Mouse (Mus musculus) megakaryocyte, embryonic 14.5 days (primary cell): ENCODE results near the gene Tgfbrap1. TPM values are rescaled to one million over a fixed set of nuclear protein-coding genes. Genes with fewer than 3 reads are reported as not detected.

Source experiments
- H3K27me3 ChIP-seq: replicated peaks from 2 replicates; pipeline ENCODE3; 2012; ENCODE audit warnings: inconsistent platforms
- H3K36me3 ChIP-seq: replicated peaks from 2 replicates; pipeline ENCODE3; 2012; ENCODE audit warnings: low read length, inconsistent platforms, mixed read lengths
- H3K4me1 ChIP-seq: 2 replicates; pipeline ENCODE4 v1.6.1; 2012; ENCODE audit warnings: inconsistent platforms
- H3K4me3 ChIP-seq: replicated peaks from 2 replicates; pipeline ENCODE3; 2012; ENCODE audit warnings: moderate library complexity, mild to moderate bottlenecking, inconsistent platforms
- H3K9me3 ChIP-seq: 2 replicates; pipeline ENCODE4 v1.6.1; 2012; ENCODE audit warnings: inconsistent platforms
- FLI1 ChIP-seq: IDR thresholded peaks from 2 replicates; pipeline ENCODE4 v1.6.1; 2012; ENCODE audit warnings: low read length, inconsistent platforms, mixed read lengths
- GATA1 ChIP-seq: IDR thresholded peaks from 3 replicates; pipeline ENCODE4 v1.6.1; 2012; ENCODE audit warnings: mixed read lengths, low read length, inconsistent platforms, borderline replicate concordance
- polyA plus RNA-seq: library from polyadenylated mRNA; stranded (reverse); fragments of >175 nt; gene quantifications from 2 replicates; pipeline ENCODE4 v1.2.3, GENCODE M21; 2012; ENCODE audit warnings: low replicate concordance; ENCODE audit not compliant: insufficient read depth

Tgfbrap1 gene
- 3.3 and 4.6 TPM in 2 replicates for polyA plus RNA-seq

DNA sequence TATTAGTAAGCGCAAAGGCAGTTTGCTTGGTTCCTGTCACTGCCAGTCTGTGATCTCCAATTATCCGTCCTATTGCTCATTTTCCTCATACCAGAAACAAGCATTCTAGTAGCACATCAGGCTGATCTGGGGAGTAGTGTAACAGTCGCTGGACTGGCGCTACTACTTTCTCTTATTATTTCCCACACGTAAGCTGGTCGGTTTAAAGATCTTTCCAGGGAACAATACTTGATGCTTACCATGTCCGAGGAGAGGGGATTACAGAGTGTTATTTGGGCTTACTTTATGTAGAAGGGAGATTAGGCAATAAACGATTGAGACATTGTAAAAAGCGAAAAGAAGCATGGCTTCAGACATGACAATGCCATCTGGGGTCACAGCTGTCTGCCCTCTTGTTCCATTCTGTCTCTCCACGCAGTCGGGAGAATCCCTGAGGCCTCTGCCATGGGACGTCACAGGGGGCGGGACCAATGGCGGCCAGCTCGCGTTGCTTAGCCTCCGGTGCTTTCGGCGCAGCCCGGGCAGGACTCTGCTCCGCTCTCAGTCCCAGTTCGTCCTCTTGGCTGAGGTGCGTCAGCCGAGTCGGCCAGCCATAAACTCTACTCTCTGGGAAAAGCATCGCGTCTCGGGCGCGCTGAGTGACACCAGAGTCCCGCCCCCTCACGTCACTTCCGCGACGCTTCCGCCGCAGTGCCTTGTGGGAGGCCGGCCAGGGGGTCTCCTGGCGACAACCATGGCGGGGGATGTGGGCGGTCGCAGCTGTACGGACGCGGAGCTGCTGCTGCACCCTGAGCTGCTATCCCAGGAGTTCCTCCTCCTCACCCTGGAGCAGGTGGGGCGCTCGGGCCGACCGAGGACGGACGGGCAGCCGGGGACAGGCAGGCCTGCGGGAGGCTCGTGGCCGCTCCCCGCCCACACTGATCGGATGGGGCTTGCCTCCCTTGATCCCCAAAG is at the start of gene Tgfbrap1, which contains the start of gene AI597479:
Gene Tgfbrap1 (minus strand): TSS at position 607 of the 954 bp plus-strand sequence.
Gene AI597479 (plus strand): TSS at position 680 of the 954 bp plus-strand sequence.
- peak within 1 kb of the TSS; percentile 99 for H3K4me3 ChIP-seq
- H3K9me3 ChIP-seq: no peaks in the 10 kb centered on the region
- no peaks in the 10 kb centered on the region for H3K27me3 ChIP-seq
- H3K36me3 ChIP-seq: peaks cover 27% of the 10 kb centered on the region
- H3K4me1 ChIP-seq: peaks cover 18% of the 10 kb centered on the region; the same call in 1 of the 2 replicates
- TF ChIP-seq FLI1 (peak; percentile 44; the same call in 1 of the 2 replicates), GATA1 (no peak)

DNA sequence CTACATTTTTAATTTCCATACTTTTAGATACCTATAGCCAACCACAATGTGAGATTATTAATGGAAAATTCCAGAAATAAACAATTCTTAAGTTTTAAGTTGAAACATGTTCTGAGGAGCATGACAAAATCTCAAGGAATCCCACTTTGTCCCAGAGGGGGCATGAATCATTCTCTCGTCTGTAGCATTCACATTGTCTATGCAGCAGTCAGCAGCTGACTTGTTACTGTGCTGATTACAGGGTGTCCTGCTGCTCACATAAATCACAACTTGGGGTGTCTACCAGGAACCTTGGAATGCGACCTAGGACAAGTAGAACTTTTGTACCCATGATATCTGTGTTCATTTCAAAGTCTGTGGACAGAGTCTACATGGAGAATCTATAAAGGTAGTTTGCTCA is 49.0 kb upstream of the Tgfbrap1 start:
- no peak for TF ChIP-seq FLI1
- TF ChIP-seq GATA1: no peak

GRCm38 (mm10) chr1:43145388-43145787 is 47.0 kb upstream of the Tgfbrap1 start:
- Histone ChIP-seq H3K36me3 (no peaks in the 10 kb centered on the region), H3K4me1 (peaks cover 31% of the 10 kb centered on the region), H3K4me3 (no peak overlapping the region), H3K27me3 (peaks cover 6% of the 10 kb centered on the region), H3K9me3 (no peaks in the 10 kb centered on the region)
- TF ChIP-seq FLI1 (no peak), GATA1 (no peak)

More for the DNA sequence above, 49.0 kb upstream of the Tgfbrap1 start:
- H3K4me1 ChIP-seq: peaks cover 22% of the 10 kb centered on the region
- H3K9me3 ChIP-seq: no peaks in the 10 kb centered on the region
- no peaks in the 10 kb centered on the region for H3K36me3 ChIP-seq
- H3K4me3 ChIP-seq: no peak overlapping the region
- H3K27me3 ChIP-seq: peaks cover 3% of the 10 kb centered on the region

DNA sequence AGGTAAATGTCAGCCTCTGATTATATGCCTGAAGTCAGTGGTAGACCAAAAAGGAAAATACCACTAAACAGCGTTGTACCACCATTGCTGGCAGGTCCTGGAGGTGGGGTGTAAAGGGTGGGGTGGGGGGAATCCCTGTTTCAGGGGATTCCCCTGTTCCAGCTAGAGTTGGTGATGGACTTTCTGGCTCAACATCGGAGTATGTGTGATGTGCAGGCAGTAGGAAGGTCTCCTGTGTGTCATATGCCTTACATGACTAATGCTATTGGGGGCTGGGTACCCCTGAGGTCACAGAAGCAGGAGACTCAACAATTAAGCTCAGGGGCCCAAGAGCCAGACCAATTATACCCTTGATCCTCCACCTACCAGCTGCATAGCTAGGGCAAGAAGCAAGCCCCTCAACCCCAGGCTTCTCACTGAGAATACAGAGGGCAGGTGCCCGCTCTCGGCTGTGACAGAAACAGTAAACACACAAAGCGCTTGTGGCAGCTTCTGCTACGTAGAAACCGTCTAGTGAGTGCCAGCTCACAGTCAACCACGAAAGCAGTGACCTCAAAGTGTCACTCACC is 46.0 kb upstream of the Tgfbrap1 start:
- H3K4me1 ChIP-seq: peaks cover 37% of the 10 kb centered on the region
- H3K27me3 ChIP-seq: peaks cover 6% of the 10 kb centered on the region
- TF ChIP-seq GATA1 (no peak), FLI1 (no peak)
- H3K4me3 ChIP-seq: no peak overlapping the region
- no peaks in the 10 kb centered on the region for H3K9me3 ChIP-seq
- no peaks in the 10 kb centered on the region for H3K36me3 ChIP-seq

DNA sequence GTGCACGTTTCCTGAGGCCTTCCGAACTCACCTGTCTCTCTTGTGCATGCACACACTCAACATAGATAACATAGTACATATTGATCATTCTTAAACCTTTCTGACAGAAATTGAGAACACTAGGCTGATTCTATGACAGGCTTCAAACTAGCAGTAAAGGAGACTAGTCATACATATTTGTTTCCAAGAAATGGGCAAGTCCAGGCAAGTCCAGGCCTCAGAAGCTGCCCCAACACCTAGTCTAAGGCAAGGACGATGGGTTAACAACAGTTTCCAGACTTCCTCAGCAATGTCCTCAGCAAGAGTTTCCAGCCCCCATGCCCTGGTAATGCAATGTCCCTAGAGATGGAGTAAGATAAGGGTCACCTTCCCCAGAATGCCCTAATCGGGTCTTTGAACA is 45.4 kb upstream of the Tgfbrap1 start:
- peaks cover 38% of the 10 kb centered on the region for H3K4me1 ChIP-seq
- H3K9me3 ChIP-seq: no peaks in the 10 kb centered on the region
- TF ChIP-seq GATA1 (no peak), FLI1 (no peak)
- no peak overlapping the region for H3K4me3 ChIP-seq
- H3K36me3 ChIP-seq: no peaks in the 10 kb centered on the region
- H3K27me3 ChIP-seq: peaks cover 6% of the 10 kb centered on the region

DNA sequence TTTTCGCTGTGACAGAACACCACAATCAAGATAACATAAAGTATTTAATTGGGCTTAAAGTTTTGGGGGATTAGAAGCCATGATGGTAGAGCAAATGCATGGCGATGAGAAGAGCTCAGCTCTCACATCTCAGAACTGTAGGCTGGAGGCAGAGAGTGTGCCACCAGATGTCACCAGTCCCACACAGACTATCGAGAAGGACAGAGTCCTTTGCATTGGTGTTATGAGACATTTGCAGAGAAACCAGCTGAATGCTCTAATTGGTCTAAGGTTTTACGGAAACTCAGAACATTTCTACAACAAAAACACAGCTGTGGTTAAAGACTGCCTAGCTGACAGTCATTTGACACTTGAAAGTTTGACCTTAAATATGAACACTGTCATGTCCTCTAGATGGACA is 44.8 kb upstream of the Tgfbrap1 start:
- TF ChIP-seq GATA1: no peak
- TF ChIP-seq FLI1: no peak
- H3K4me3 ChIP-seq: no peak overlapping the region
- no peaks in the 10 kb centered on the region for H3K36me3 ChIP-seq
- peaks cover 6% of the 10 kb centered on the region for H3K27me3 ChIP-seq
- H3K4me1 ChIP-seq: peaks cover 42% of the 10 kb centered on the region
- no peaks in the 10 kb centered on the region for H3K9me3 ChIP-seq

DNA sequence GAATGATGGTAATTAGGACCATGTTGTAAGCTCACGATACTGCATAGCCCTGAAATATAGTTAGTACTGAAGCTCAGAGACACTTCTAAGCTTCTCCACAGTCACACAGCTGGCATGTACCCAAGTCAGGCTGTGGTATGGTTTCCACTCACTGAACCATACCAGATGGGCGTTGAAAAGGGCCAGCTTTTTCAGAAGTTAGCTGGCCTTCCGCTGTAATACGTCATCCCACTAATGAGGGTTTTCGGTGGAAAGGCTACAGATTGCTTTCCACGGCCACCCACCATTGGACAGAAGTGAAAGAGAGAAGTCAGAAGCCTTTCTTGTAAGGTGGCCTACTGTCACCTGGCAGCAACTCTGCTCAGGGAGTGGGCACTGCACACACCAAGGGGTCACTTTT is 44.4 kb upstream of the Tgfbrap1 start:
- TF ChIP-seq FLI1: no peak
- H3K36me3 ChIP-seq: no peaks in the 10 kb centered on the region
- H3K4me3 ChIP-seq: no peak overlapping the region
- peaks cover 6% of the 10 kb centered on the region for H3K27me3 ChIP-seq
- H3K4me1 ChIP-seq: peaks cover 44% of the 10 kb centered on the region
- H3K9me3 ChIP-seq: no peaks in the 10 kb centered on the region

- H3K4me1 ChIP-seq: peaks cover 48% of the 10 kb centered on the region
Observed at GRCm38 (mm10) chr1:43141555-43141961, 43.1 kb upstream of the Tgfbrap1 start.

GRCm38 (mm10) chr1:43139587-43140266 is 41.3 kb upstream of the Tgfbrap1 start:
- TF ChIP-seq GATA1: no peak
- Histone ChIP-seq H3K27me3 (peaks cover 6% of the 10 kb centered on the region), H3K36me3 (no peaks in the 10 kb centered on the region), H3K4me3 (no peak overlapping the region), H3K9me3 (no peaks in the 10 kb centered on the region), H3K4me1 (peaks cover 51% of the 10 kb centered on the region)

More at GRCm38 (mm10) chr1:43141555-43141961, 43.1 kb upstream of the Tgfbrap1 start:
- H3K4me3 ChIP-seq: no peak overlapping the region
- H3K36me3 ChIP-seq: no peaks in the 10 kb centered on the region
- TF ChIP-seq GATA1 (no peak), FLI1 (no peak)
- peaks cover 3% of the 10 kb centered on the region for H3K27me3 ChIP-seq
- H3K9me3 ChIP-seq: no peaks in the 10 kb centered on the region
